8 mouse cellular contexts compared by ENCODE assay signal in the genomic region with DNA sequence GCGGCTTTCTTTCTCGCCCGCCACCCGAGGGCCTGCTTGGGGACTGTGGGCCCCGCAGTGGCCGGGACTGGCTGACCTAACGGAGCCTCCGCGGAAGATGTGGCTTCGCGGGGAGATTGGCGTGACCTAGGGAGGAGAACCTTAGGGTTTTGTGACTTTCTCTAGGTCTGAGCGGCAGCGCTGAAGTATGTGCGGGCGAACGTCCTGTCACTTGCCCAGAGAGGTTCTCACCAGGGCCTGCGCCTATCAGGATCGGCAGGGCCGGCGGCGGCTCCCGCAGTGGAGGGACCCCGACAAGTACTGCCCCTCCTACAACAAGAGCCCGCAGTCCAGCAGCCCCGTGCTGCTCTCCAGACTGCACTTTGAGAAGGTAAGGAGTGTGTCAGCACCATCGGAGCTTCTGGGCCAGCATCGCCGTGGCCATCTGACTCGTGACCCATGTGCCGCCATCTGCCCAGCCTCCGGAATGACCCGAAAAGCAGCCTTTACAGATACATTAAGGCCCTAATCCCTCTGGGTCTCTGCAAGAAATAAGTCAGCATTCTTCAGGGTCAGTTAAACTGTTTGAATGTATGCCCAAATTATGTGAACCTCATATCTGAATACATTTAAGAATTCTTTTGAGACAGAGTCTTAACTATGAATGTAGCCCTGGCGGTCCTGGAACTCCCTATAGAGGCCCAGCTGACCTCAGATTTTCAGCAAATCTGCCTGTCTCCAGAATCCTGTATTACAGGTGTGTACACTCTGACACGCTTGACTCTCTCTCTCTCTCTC. TPM values are rescaled to one million over a fixed set of nuclear protein-coding genes. Genes with fewer than 3 reads are reported as not detected.
A peak's percentile ranks its signal among the peaks of the same experiment; 100 is the strongest.
DNase-seq lines count a peak whose midpoint lies in the region; ATAC-seq and TF ChIP-seq lines count a peak whose summit lies in the region.

No protein-coding gene starts in this region.

- 5% methylated on average over 35 of the region's 35 CpGs for WGBS in forebrain, postnatal 0 days
- WGBS in hindbrain, embryonic 15.5 days, result 4% methylated on average over 35 of the region's 35 CpGs
- 6% methylated on average over 35 of the region's 35 CpGs for WGBS in liver, embryonic 11.5 days
- WGBS in midbrain, embryonic 16.5 days, result 2% methylated on average over 35 of the region's 35 CpGs

- H3K27me3 ChIP-seq in forebrain, postnatal 0 days (ENCODE audit: insufficient read depth, low read length), result no peaks in the 10 kb centered on the region
- no peaks in the 10 kb centered on the region for H3K27me3 ChIP-seq in hindbrain, embryonic 15.5 days
- no peaks in the 10 kb centered on the region for H3K27me3 ChIP-seq in liver, embryonic 11.5 days (replicated peaks; ENCODE audit: control insufficient read depth, insufficient read depth, low read length)
- no peaks in the 10 kb centered on the region for H3K27me3 ChIP-seq in midbrain, embryonic 16.5 days (ENCODE audit: control insufficient read depth, insufficient read depth, low read depth, low read length)

- peak overlapping the region; percentile 90 for H3K4me3 ChIP-seq in forebrain, postnatal 0 days (ENCODE audit: low read depth, low read length)
- H3K4me3 ChIP-seq in hindbrain, embryonic 15.5 days, result peak overlapping the region; percentile 92
- peak overlapping the region; percentile 93 for H3K4me3 ChIP-seq in liver, embryonic 11.5 days (ENCODE audit: low read depth, low read length)
- H3K4me3 ChIP-seq in midbrain, embryonic 16.5 days (ENCODE audit: low read depth, low read length), result peak overlapping the region; percentile 91

- peak overlapping the region; percentile 89 for H3K9ac ChIP-seq in forebrain, postnatal 0 days
- peak overlapping the region; percentile 89 for H3K9ac ChIP-seq in hindbrain, embryonic 15.5 days
- peak overlapping the region; percentile 90 for H3K9ac ChIP-seq in liver, embryonic 11.5 days (ENCODE audit: low read depth, low read length)
- H3K9ac ChIP-seq in midbrain, embryonic 16.5 days (ENCODE audit: low read depth, low read length), result peak overlapping the region; percentile 90

- H3K36me3 ChIP-seq in forebrain, postnatal 0 days (ENCODE audit: insufficient read depth), result peaks cover 54% of the 10 kb centered on the region
- peaks cover 58% of the 10 kb centered on the region for H3K36me3 ChIP-seq in hindbrain, embryonic 15.5 days
- H3K36me3 ChIP-seq in liver, embryonic 11.5 days (ENCODE audit: control insufficient read depth, insufficient read depth, low read length), result peaks cover 28% of the 10 kb centered on the region
- H3K36me3 ChIP-seq in midbrain, embryonic 16.5 days (ENCODE audit: control insufficient read depth, insufficient read depth, low read length), result peaks cover 38% of the 10 kb centered on the region

- peak overlapping the region; percentile 93 for H3K4me2 ChIP-seq in forebrain, postnatal 0 days (ENCODE audit: low read depth)
- peak overlapping the region; percentile 93 for H3K4me2 ChIP-seq in hindbrain, embryonic 15.5 days
- H3K4me2 ChIP-seq in liver, embryonic 11.5 days, result peak overlapping the region; percentile 95
- peak overlapping the region; percentile 78 for H3K4me2 ChIP-seq in midbrain, embryonic 16.5 days (ENCODE audit: low read length)

- no peaks in the 10 kb centered on the region for H3K9me3 ChIP-seq in forebrain, postnatal 0 days (ENCODE audit: low read length)
- H3K9me3 ChIP-seq in hindbrain, embryonic 15.5 days, result no peaks in the 10 kb centered on the region
- H3K9me3 ChIP-seq in liver, embryonic 11.5 days (ENCODE audit: control insufficient read depth, low read length), result no peaks in the 10 kb centered on the region
- H3K9me3 ChIP-seq in midbrain, embryonic 16.5 days (replicated peaks; ENCODE audit: control insufficient read depth, low read length, poor library complexity, severe bottlenecking), result no peaks in the 10 kb centered on the region

- 0 out of 2 replicates have a peak, but pooled peaks cover 9% of the 10 kb centered on the region for H3K4me1 ChIP-seq in forebrain, postnatal 0 days (ENCODE audit: insufficient read depth)
- peaks cover 21% of the 10 kb centered on the region for H3K4me1 ChIP-seq in hindbrain, embryonic 15.5 days (replicated peaks)
- peaks cover 11% of the 10 kb centered on the region for H3K4me1 ChIP-seq in liver, embryonic 11.5 days (replicated peaks; ENCODE audit: control insufficient read depth, insufficient read depth, low read length)
- peaks cover 12% of the 10 kb centered on the region for H3K4me1 ChIP-seq in midbrain, embryonic 16.5 days (ENCODE audit: control insufficient read depth, insufficient read depth, low read length)

- H3K27ac ChIP-seq in forebrain, postnatal 0 days (ENCODE audit: low read depth, low read length), result peak overlapping the region; percentile 78
- H3K27ac ChIP-seq in hindbrain, embryonic 15.5 days (replicated peaks), result peak overlapping the region; percentile 84
- H3K27ac ChIP-seq in liver, embryonic 11.5 days (ENCODE audit: low read depth, low read length), result peak overlapping the region; percentile 77
- peak overlapping the region; percentile 87 for H3K27ac ChIP-seq in midbrain, embryonic 16.5 days (ENCODE audit: low read length)

- no peak for TF ChIP-seq CTCF in forebrain, postnatal 0 days (IDR thresholded peaks at IDR 0.05; ENCODE audit: low read depth)

- ATAC-seq in forebrain, postnatal 0 days, result peak; percentile 60
- peak; percentile 69 for ATAC-seq in hindbrain, embryonic 15.5 days (ENCODE audit: low FRiP score, low read depth)
- peak; percentile 72 for ATAC-seq in liver, embryonic 11.5 days (replicated peaks; ENCODE audit: low FRiP score)
- peak; percentile 84 for ATAC-seq in midbrain, embryonic 16.5 days

- DNase-seq in ovary, postnatal 10 days (ENCODE audit: low spot score), result peak; percentile 25
- DNase-seq in ovary, adult 18-20 months (ENCODE audit: low spot score), result no peak
- peak; percentile 50 for DNase-seq in cerebellum, adult 9-10 months
- no peak for DNase-seq in forebrain, postnatal 0 days
- DNase-seq in liver, embryonic 11.5 days (ENCODE audit: low spot score), result no peak
- DNase-seq in thymus, adult 18-20 months, result peak; percentile 17 to 18

RNA-seq across cellular contexts. Expression of gene Hmces, which starts 0.8 kb away (rescaled TPM):
- 25.7 and 42.5 TPM in 2 replicates for total RNA-seq in forebrain, postnatal 0 days (2014; rRNA removed)
- polyA plus RNA-seq in forebrain, postnatal 0 days (2015; fragmentation: Nextera tagmentation; extraction: Ambion mirVana), result 40.4 and 45.2 TPM in 2 replicates
- polyA plus RNA-seq in hindbrain, embryonic 15.5 days (2015; fragmentation: Nextera tagmentation; extraction: Ambion mirVana), result 38.5 and 44.0 TPM in 2 replicates
- polyA plus RNA-seq in liver, embryonic 11.5 days (2014; fragmentation: Nextera tagmentation; extraction: Ambion mirVana), result 41.7 and 42.7 TPM in 2 replicates
- 42.1 and 44.5 TPM in 2 replicates for polyA plus RNA-seq in midbrain, embryonic 16.5 days (2015; fragmentation: Nextera tagmentation; extraction: Ambion mirVana)

RNA-seq across cellular contexts. Expression of gene Copg1, which starts 26.9 kb away (rescaled TPM):
- total RNA-seq in forebrain, postnatal 0 days (2014; rRNA removed), result 171 and 186 TPM in 2 replicates
- 163 and 180 TPM in 2 replicates for polyA plus RNA-seq in forebrain, postnatal 0 days (2015; fragmentation: Nextera tagmentation; extraction: Ambion mirVana)
- polyA plus RNA-seq in hindbrain, embryonic 15.5 days (2015; fragmentation: Nextera tagmentation; extraction: Ambion mirVana), result 195 and 200 TPM in 2 replicates
- polyA plus RNA-seq in liver, embryonic 11.5 days (2014; fragmentation: Nextera tagmentation; extraction: Ambion mirVana), result 116 and 130 TPM in 2 replicates
- polyA plus RNA-seq in midbrain, embryonic 16.5 days (2015; fragmentation: Nextera tagmentation; extraction: Ambion mirVana), result 198 and 203 TPM in 2 replicates

Comparison
In these comparisons a context has a peak if more than half of its experiments do, and no peak if none do; other contexts are left out.
1. DNase-seq: peak in ovary, postnatal 10 days (single experiment), cerebellum, adult 9-10 months (single experiment) and thymus, adult 18-20 months (2 of 2); none in ovary, adult 18-20 months (single experiment), forebrain, postnatal 0 days (single experiment) and liver, embryonic 11.5 days (single experiment).
2. Peak in every context shown above with its lines, with median percentiles within 50 percentile points of each other: ATAC-seq, H3K27ac ChIP-seq, H3K4me2 ChIP-seq, H3K4me3 ChIP-seq and H3K9ac ChIP-seq.